Mouse (Mus musculus) liver, embryonic 12.5 days (tissue): ENCODE measurements around the gene Zfand2a. TPM values are rescaled to one million over a fixed set of nuclear protein-coding genes. Genes with fewer than 3 reads are reported as not detected.

ENCODE experiments used
- ATAC-seq: fragments of 200-750 bp; cut with Nextera tagmentation; 2 replicates; pipeline ENCODE4 v1.8.0; 2017; ENCODE audit warnings: moderate number of reproducible peaks, mild to moderate bottlenecking, moderate library complexity
- H3K27ac ChIP-seq: fragments of 300-500 bp; sonication (generic); 2 replicates; pipeline ENCODE4 v1.5.1; 2016; ENCODE audit warnings: mild to moderate bottlenecking
- H3K27me3 ChIP-seq: fragments of 300-500 bp; sonication (generic); replicated peaks from 2 replicates; pipeline ENCODE4 v1.6.1; 2016; ENCODE audit warnings: mild to moderate bottlenecking, moderate library complexity
- H3K36me3 ChIP-seq: fragments of 300-500 bp; sonication (generic); 2 replicates; pipeline ENCODE4 v1.6.1; 2016; ENCODE audit warnings: mild to moderate bottlenecking, moderate library complexity
- H3K4me1 ChIP-seq: fragments of 300-500 bp; sonication (generic); 2 replicates; pipeline ENCODE4 v1.6.1; 2016
- H3K4me2 ChIP-seq: fragments of 300-500 bp; sonication (generic); 2 replicates; pipeline ENCODE4 v1.6.1; 2016; ENCODE audit warnings: mild to moderate bottlenecking, moderate library complexity
- H3K4me3 ChIP-seq: fragments of 300-500 bp; sonication (generic); 2 replicates; pipeline ENCODE4 v1.5.1; 2016; ENCODE audit warnings: mild to moderate bottlenecking, moderate library complexity
- H3K9ac ChIP-seq: fragments of 300-500 bp; sonication (generic); 2 replicates; pipeline ENCODE4 v1.6.1; 2016; ENCODE audit warnings: mild to moderate bottlenecking, moderate library complexity
- H3K9me3 ChIP-seq: fragments of 300-500 bp; sonication (generic); replicated peaks from 2 replicates; pipeline ENCODE4 v1.6.1; 2016; ENCODE audit warnings: mild to moderate bottlenecking, moderate library complexity
- WGBS: fragments of 180-500 bp; shearing (Covaris S2); methylation state at CpG from one replicate; pipeline ENCODE4 v1.1.7; 2016; ENCODE audit not compliant: insufficient replicate concordance; 5-methylcytosine and 5-hydroxymethylcytosine counted together
- polyA plus RNA-seq: library from polyadenylated mRNA; unstranded; fragments of >200 nt; fragmentation: Nextera tagmentation; extraction: Ambion mirVana; gene quantifications from 2 replicates; pipeline ENCODE4 v1.2.1, GENCODE M21; 2016

Gene Zfand2a
- polyA plus RNA-seq, 1 experiment from 2014 or later, result 3.7 TPM

GRCm38 (mm10) chr5:139440926-139441725 lies 43.2 kb downstream of the Zfand2a start:
- H3K27ac ChIP-seq, result no peak overlapping the region
- H3K4me1 ChIP-seq, result peaks cover 5% of the 10 kb centered on the region; the same call in 1 of the 2 replicates
- H3K4me3 ChIP-seq, result no peak overlapping the region
- H3K9ac ChIP-seq, result no peak overlapping the region
- H3K36me3 ChIP-seq, result peaks cover 5% of the 10 kb centered on the region
- ATAC-seq, result no peak
- H3K9me3 ChIP-seq, result no peaks in the 10 kb centered on the region
- no peak overlapping the region for H3K4me2 ChIP-seq
- H3K27me3 ChIP-seq, result no peaks in the 10 kb centered on the region
- 85% methylated on average over 11 of the region's 11 CpGs for WGBS

- ATAC-seq, result no peak
- 89% methylated on average over 5 of the region's 5 CpGs for WGBS
- Histone ChIP-seq H3K9ac (no peak overlapping the region), H3K27ac (no peak overlapping the region), H3K36me3 (peaks cover 7% of the 10 kb centered on the region), H3K4me2 (no peak overlapping the region), H3K27me3 (no peaks in the 10 kb centered on the region), H3K9me3 (no peaks in the 10 kb centered on the region), H3K4me1 (no peaks in the 10 kb centered on the region), H3K4me3 (no peak overlapping the region)
These were observed 43.9 kb downstream of the Zfand2a start for GRCm38 (mm10) chr5:139440451-139440850.

GRCm38 (mm10) chr5:139438440-139438839 lies 45.9 kb downstream of the Zfand2a start:
- 86% methylated on average over 12 of the region's 12 CpGs for WGBS
- H3K9ac ChIP-seq, result no peak overlapping the region
- no peak overlapping the region for H3K27ac ChIP-seq
- H3K4me2 ChIP-seq, result no peak overlapping the region
- peaks cover 17% of the 10 kb centered on the region for H3K4me1 ChIP-seq
- no peaks in the 10 kb centered on the region for H3K9me3 ChIP-seq
- peaks cover 7% of the 10 kb centered on the region for H3K36me3 ChIP-seq
- no peak for ATAC-seq
- H3K27me3 ChIP-seq, result no peaks in the 10 kb centered on the region
- H3K4me3 ChIP-seq, result no peak overlapping the region

- H3K36me3 ChIP-seq, result peaks cover 7% of the 10 kb centered on the region
- H3K9ac ChIP-seq, result no peak overlapping the region
- ATAC-seq, result no peak
- peaks cover 19% of the 10 kb centered on the region for H3K4me1 ChIP-seq
- no peaks in the 10 kb centered on the region for H3K9me3 ChIP-seq
- H3K27ac ChIP-seq, result no peak overlapping the region
- H3K4me2 ChIP-seq, result no peak overlapping the region
- WGBS, result 81% methylated on average over 4 of the region's 4 CpGs
- H3K27me3 ChIP-seq, result no peaks in the 10 kb centered on the region
- no peak overlapping the region for H3K4me3 ChIP-seq
These were observed 46.6 kb downstream of the Zfand2a start for GRCm38 (mm10) chr5:139437769-139438168.

- no peak overlapping the region for H3K4me3 ChIP-seq
- peaks cover 19% of the 10 kb centered on the region for H3K4me1 ChIP-seq
- ATAC-seq, result no peak
- H3K27ac ChIP-seq, result no peak overlapping the region
- 75% methylated on average over 8 of the region's 8 CpGs for WGBS
- H3K9ac ChIP-seq, result no peak overlapping the region
- H3K27me3 ChIP-seq, result no peaks in the 10 kb centered on the region
- H3K9me3 ChIP-seq, result no peaks in the 10 kb centered on the region
- H3K36me3 ChIP-seq, result peaks cover 7% of the 10 kb centered on the region
- H3K4me2 ChIP-seq, result no peak overlapping the region
These were observed 49.4 kb downstream of the Zfand2a start for GRCm38 (mm10) chr5:139434940-139435339.

- Histone ChIP-seq H3K27me3 (no peaks in the 10 kb centered on the region), H3K27ac (no peak overlapping the region)
- 58% methylated on average over 9 of the region's 9 CpGs for WGBS
These were observed 50.3 kb downstream of the Zfand2a start for GRCm38 (mm10) chr5:139433842-139434568.

GRCm38 (mm10) chr5:139432747-139433508 lies 51.4 kb downstream of the Zfand2a start:
- ATAC-seq, result no peak
- WGBS, result 61% methylated on average over 7 of the region's 7 CpGs
- no peaks in the 10 kb centered on the region for H3K27me3 ChIP-seq
- peaks cover 7% of the 10 kb centered on the region for H3K36me3 ChIP-seq
- no peaks in the 10 kb centered on the region for H3K9me3 ChIP-seq
- peaks cover 19% of the 10 kb centered on the region for H3K4me1 ChIP-seq
- no peak overlapping the region for H3K27ac ChIP-seq
- H3K4me2 ChIP-seq, result no peak overlapping the region
- H3K4me3 ChIP-seq, result no peak overlapping the region
- H3K9ac ChIP-seq, result no peak overlapping the region

More at GRCm38 (mm10) chr5:139433842-139434568, 50.3 kb downstream of the Zfand2a start:
- H3K36me3 ChIP-seq, result peaks cover 7% of the 10 kb centered on the region
- H3K4me3 ChIP-seq, result no peak overlapping the region
- no peak overlapping the region for H3K9ac ChIP-seq
- no peak for ATAC-seq
- peaks cover 19% of the 10 kb centered on the region for H3K4me1 ChIP-seq
- no peaks in the 10 kb centered on the region for H3K9me3 ChIP-seq
- no peak overlapping the region for H3K4me2 ChIP-seq

- Histone ChIP-seq H3K4me1 (peaks cover 19% of the 10 kb centered on the region), H3K9ac (no peak overlapping the region), H3K27ac (no peak overlapping the region), H3K9me3 (no peaks in the 10 kb centered on the region), H3K4me3 (no peak overlapping the region), H3K4me2 (no peak overlapping the region), H3K36me3 (peaks cover 6% of the 10 kb centered on the region), H3K27me3 (no peaks in the 10 kb centered on the region)
- no peak for ATAC-seq
- 74% methylated on average over 6 of the region's 6 CpGs for WGBS
These were observed 52.0 kb downstream of the Zfand2a start for GRCm38 (mm10) chr5:139432333-139432732.

- Histone ChIP-seq H3K27ac (no peak overlapping the region), H3K4me2 (no peak overlapping the region), H3K9ac (no peak overlapping the region), H3K9me3 (no peaks in the 10 kb centered on the region), H3K36me3 (peaks cover 8% of the 10 kb centered on the region; the same call in 1 of the 2 replicates), H3K4me1 (peaks cover 17% of the 10 kb centered on the region), H3K27me3 (no peaks in the 10 kb centered on the region), H3K4me3 (no peak overlapping the region)
- no peak for ATAC-seq
- 59% methylated on average over 12 of the region's 12 CpGs for WGBS
These were observed 54.5 kb downstream of the Zfand2a start for GRCm38 (mm10) chr5:139429818-139430341.

GRCm38 (mm10) chr5:139427989-139428388 lies 56.4 kb downstream of the Zfand2a start:
- Histone ChIP-seq H3K9me3 (no peaks in the 10 kb centered on the region), H3K27me3 (no peaks in the 10 kb centered on the region), H3K27ac (no peak overlapping the region), H3K36me3 (peaks cover 8% of the 10 kb centered on the region; the same call in 1 of the 2 replicates), H3K4me2 (no peak overlapping the region), H3K4me3 (no peak overlapping the region), H3K4me1 (0 out of 2 replicates have a peak, but pooled peaks cover 4% of the 10 kb centered on the region), H3K9ac (no peak overlapping the region)
- 68% methylated on average over 9 of the region's 9 CpGs for WGBS
- ATAC-seq, result no peak

GRCm38 (mm10) chr5:139427001-139427400 lies 57.3 kb downstream of the Zfand2a start:
- H3K4me2 ChIP-seq, result no peak overlapping the region
- no peak for ATAC-seq
- no peak overlapping the region for H3K4me3 ChIP-seq
- H3K27me3 ChIP-seq, result no peaks in the 10 kb centered on the region
- H3K9ac ChIP-seq, result no peak overlapping the region
- 77% methylated on average over 9 of the region's 9 CpGs for WGBS
- peaks cover 8% of the 10 kb centered on the region; the same call in 1 of the 2 replicates for H3K36me3 ChIP-seq
- 0 out of 2 replicates have a peak, but pooled peaks cover 4% of the 10 kb centered on the region for H3K4me1 ChIP-seq
- H3K9me3 ChIP-seq, result no peaks in the 10 kb centered on the region
- no peak overlapping the region for H3K27ac ChIP-seq
